Mouse (Mus musculus) E14TG2a.4 (cell line): ENCODE measurements around the gene Trmt1.

Experiments
- CTCF ChIP-seq: conservative IDR thresholded peaks from 2 replicates; pipeline ENCODE4 v1.5.1; 2014; ENCODE audit warnings: low read length
- NANOG ChIP-seq: IDR thresholded peaks from 2 replicates; pipeline ENCODE4 v1.6.1; 2014; ENCODE audit warnings: borderline replicate concordance, low read length, mixed read lengths

DNA sequence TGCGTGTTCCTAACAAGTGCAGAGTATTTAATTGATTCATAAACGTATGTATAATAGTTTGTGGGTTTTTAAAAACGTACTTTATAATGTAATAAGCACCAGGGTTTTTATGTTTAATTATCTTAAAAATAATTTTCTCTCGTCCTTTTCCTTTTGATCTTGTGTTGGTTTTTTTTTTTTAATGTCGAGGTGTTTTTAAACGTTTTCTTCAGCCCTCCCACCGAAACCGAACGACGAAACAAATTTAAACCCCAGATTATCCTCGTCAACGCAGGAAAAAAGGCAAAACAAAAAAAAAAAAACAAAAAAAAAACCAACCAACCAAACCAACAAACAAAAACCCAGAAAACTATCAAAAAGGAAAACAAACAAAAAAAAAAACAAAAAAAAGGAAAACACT, 19.9 kb downstream of the Trmt1 start:
- TF ChIP-seq CTCF = no peak
- TF ChIP-seq NANOG = no peak
